Mouse (Mus musculus) MEL (cell line): ENCODE data around the gene Pus3. TPM values are rescaled to one million over a fixed set of nuclear protein-coding genes. Genes with fewer than 3 reads are reported as not detected.

Experiments
- DNase-seq: peaks from one replicate; pipeline ENCODE4 v3.0.0; 2011; ENCODE audit warnings: low read depth, low spot score
- H3K27ac ChIP-seq: 2 replicates; pipeline ENCODE4 v1.5.1; 2012; ENCODE audit warnings: low read depth, mild to moderate bottlenecking, control low read depth, low read length, moderate library complexity; ENCODE audit not compliant: control insufficient read depth
- H3K27me3 ChIP-seq, 2 experiments: fragments of 150-350 bp in 1 of 2; sonication (generic) in 1 of 2; 2 replicates each; pipeline ENCODE4 v1.6.1; 2012; ENCODE audit warnings: low read length in 2 of 2, mild to moderate bottlenecking in 2 of 2, improper control_type of control experiment in 1 of 2, moderate library complexity in 1 of 2; ENCODE audit not compliant: insufficient read depth in 2 of 2, control insufficient read depth in 1 of 2
- H3K36me3 ChIP-seq, 2 experiments: 2 replicates each; pipeline ENCODE4 v1.6.1; 2012 to 2014; ENCODE audit warnings: low read length in 2 of 2, improper control_type of control experiment in 1 of 2, inconsistent platforms in 1 of 2, mild to moderate bottlenecking in 1 of 2; ENCODE audit not compliant: insufficient read depth in 2 of 2, control insufficient read depth in 1 of 2
- H3K4me1 ChIP-seq, 2 experiments: fragments of 150-350 bp in 1 of 2; sonication (generic) in 1 of 2; 2 replicates each; pipeline ENCODE4 v1.6.1; 2012; ENCODE audit warnings: low read length in 2 of 2, improper control_type of control experiment in 1 of 2, mild to moderate bottlenecking in 1 of 2; ENCODE audit not compliant: insufficient read depth in 2 of 2, control insufficient read depth in 1 of 2
- H3K4me3 ChIP-seq, 2 experiments: fragments of 150-350 bp in 1 of 2; sonication (generic) in 1 of 2; 2 replicates each; pipeline ENCODE4 v1.5.1; 2012; ENCODE audit warnings: low read depth in 2 of 2, low read length in 2 of 2, mild to moderate bottlenecking in 2 of 2, moderate library complexity in 2 of 2, control low read depth in 1 of 2, improper control_type of control experiment in 1 of 2; ENCODE audit not compliant: control insufficient read depth in 1 of 2, insufficient read depth in 1 of 2
- H3K79me2 ChIP-seq: 2 replicates; pipeline ENCODE4 v1.6.1; 2012; ENCODE audit warnings: mild to moderate bottlenecking, low read length, moderate library complexity; ENCODE audit not compliant: control insufficient read depth, poor library complexity, insufficient read depth
- H3K9ac ChIP-seq: 2 replicates; pipeline ENCODE4 v1.6.1; 2012; ENCODE audit warnings: low read depth, mild to moderate bottlenecking, control low read depth, low read length, moderate library complexity; ENCODE audit not compliant: control insufficient read depth, poor library complexity, severe bottlenecking
- H3K9me3 ChIP-seq: fragments of 150-350 bp; sonication (generic); replicated peaks from 2 replicates; pipeline ENCODE4 v1.6.1; 2012; ENCODE audit warnings: mild to moderate bottlenecking, low read length, improper control_type of control experiment, moderate library complexity; ENCODE audit not compliant: insufficient read depth
- BHLHE40 ChIP-seq: IDR thresholded peaks from 2 replicates; pipeline ENCODE4 v1.6.1; 2012; ENCODE audit warnings: low read depth, mild to moderate bottlenecking, inconsistent platforms, low read length, improper control_type of control experiment, borderline replicate concordance
- CHD1 ChIP-seq: IDR thresholded peaks from 2 replicates; pipeline ENCODE4 v1.6.1; 2012; ENCODE audit warnings: low read depth, mild to moderate bottlenecking, inconsistent platforms, low read length, improper control_type of control experiment
- CTCF ChIP-seq, 3 experiments: IDR thresholded peaks in 2 of 3; conservative IDR thresholded peaks in 1 of 3; 2 replicates each; pipeline ENCODE4 v1.5.1; 2011 to 2012; ENCODE audit warnings: low read length in 3 of 3, low read depth in 2 of 3, mild to moderate bottlenecking in 2 of 3, improper control_type of control experiment in 1 of 3, inconsistent platforms in 1 of 3, mixed read lengths in 1 of 3, moderate library complexity in 1 of 3; ENCODE audit not compliant: control insufficient read depth in 1 of 3, insufficient read depth in 1 of 3, poor library complexity in 1 of 3, severe bottlenecking in 1 of 3
- E2F4 ChIP-seq: IDR thresholded peaks from 2 replicates; pipeline ENCODE4 v1.6.1; 2011; ENCODE audit warnings: low read depth, low read length, improper control_type of control experiment, borderline replicate concordance
- ELF1 ChIP-seq: IDR thresholded peaks from 2 replicates; pipeline ENCODE4 v1.6.1; 2014; ENCODE audit warnings: low read depth, mild to moderate bottlenecking, inconsistent platforms, low read length, improper control_type of control experiment, moderate library complexity
- ETS1 ChIP-seq: IDR thresholded peaks from 2 replicates; pipeline ENCODE4 v1.6.1; 2012; ENCODE audit warnings: low read depth, mild to moderate bottlenecking, inconsistent platforms, low read length, improper control_type of control experiment, moderate library complexity
- KAT2A ChIP-seq: conservative IDR thresholded peaks from 2 replicates; pipeline ENCODE4 v1.6.1; 2012; ENCODE audit warnings: low read depth, low read length, improper control_type of control experiment, inconsistent platforms
- MAX ChIP-seq: IDR thresholded peaks from 2 replicates; pipeline ENCODE4 v1.6.1; 2011; ENCODE audit warnings: low read length, improper control_type of control experiment
- MYB ChIP-seq: IDR thresholded peaks from 2 replicates; pipeline ENCODE4 v1.6.1; 2011; ENCODE audit warnings: mild to moderate bottlenecking, low read depth, low read length, improper control_type of control experiment
- NELFE ChIP-seq: IDR thresholded peaks from 2 replicates; pipeline ENCODE4 v1.6.1; 2011; ENCODE audit warnings: low read depth, low read length, improper control_type of control experiment
- NRF1 ChIP-seq: IDR thresholded peaks from 2 replicates; pipeline ENCODE4 v1.6.1; 2014; ENCODE audit warnings: low read depth, mild to moderate bottlenecking, inconsistent platforms, low read length, improper control_type of control experiment, moderate library complexity; ENCODE audit not compliant: poor library complexity, insufficient read depth, severe bottlenecking
- POLR2AphosphoS2 ChIP-seq: IDR thresholded peaks from 2 replicates; pipeline ENCODE4 v1.6.1; 2011; ENCODE audit warnings: low read length, improper control_type of control experiment
- RCOR1 ChIP-seq: IDR thresholded peaks from 2 replicates; pipeline ENCODE4 v1.6.1; 2012; ENCODE audit warnings: low read depth, mild to moderate bottlenecking, inconsistent platforms, low read length, improper control_type of control experiment
- TAL1 ChIP-seq: IDR thresholded peaks from 2 replicates; pipeline ENCODE4 v1.6.1; 2012; ENCODE audit warnings: mild to moderate bottlenecking, inconsistent platforms, low read length, moderate library complexity, mixed read lengths
- TCF12 ChIP-seq: IDR thresholded peaks from 2 replicates; pipeline ENCODE4 v1.6.1; 2014; ENCODE audit warnings: low read depth, mild to moderate bottlenecking, inconsistent platforms, low read length, improper control_type of control experiment, moderate library complexity
- USF2 ChIP-seq, 2 experiments: IDR thresholded peaks; 2 replicates each; pipeline ENCODE4 v1.6.1; 2011 to 2012; ENCODE audit warnings: improper control_type of control experiment in 2 of 2, low read length in 2 of 2, borderline replicate concordance in 1 of 2, inconsistent platforms in 1 of 2, low read depth in 1 of 2, mild to moderate bottlenecking in 1 of 2; ENCODE audit not compliant: insufficient read depth in 1 of 2
- ZC3H11A ChIP-seq: IDR thresholded peaks from 2 replicates; pipeline ENCODE4 v1.6.1; 2012; ENCODE audit warnings: low read depth, mild to moderate bottlenecking, inconsistent platforms, low read length, improper control_type of control experiment
- polyA plus RNA-seq, 2 experiments: library from polyadenylated mRNA; stranded (reverse) in 1 of 2; unstranded in 1 of 2; fragments of >175 nt in 1 of 2; fragments of >200 nt in 1 of 2; gene quantifications; 2 replicates each; pipeline versions ENCODE4 v1.2.1 to v1.2.4; 2012; ENCODE audit warnings: low replicate concordance in 2 of 2, low read depth in 1 of 2; ENCODE audit not compliant: insufficient read length in 2 of 2, insufficient read depth in 1 of 2, missing spikeins in 1 of 2
- total RNA-seq: library from RNA; depleted of rRNA; stranded (reverse); fragments of 300-350 nt; gene quantifications from 2 replicates; pipeline ENCODE4 v1.2.3, GENCODE M21; 2012

Pus3 gene
- total and polyA plus RNA-seq, 3 experiments: 15.8 to 23.8 TPM; not detected in 1

DNA sequence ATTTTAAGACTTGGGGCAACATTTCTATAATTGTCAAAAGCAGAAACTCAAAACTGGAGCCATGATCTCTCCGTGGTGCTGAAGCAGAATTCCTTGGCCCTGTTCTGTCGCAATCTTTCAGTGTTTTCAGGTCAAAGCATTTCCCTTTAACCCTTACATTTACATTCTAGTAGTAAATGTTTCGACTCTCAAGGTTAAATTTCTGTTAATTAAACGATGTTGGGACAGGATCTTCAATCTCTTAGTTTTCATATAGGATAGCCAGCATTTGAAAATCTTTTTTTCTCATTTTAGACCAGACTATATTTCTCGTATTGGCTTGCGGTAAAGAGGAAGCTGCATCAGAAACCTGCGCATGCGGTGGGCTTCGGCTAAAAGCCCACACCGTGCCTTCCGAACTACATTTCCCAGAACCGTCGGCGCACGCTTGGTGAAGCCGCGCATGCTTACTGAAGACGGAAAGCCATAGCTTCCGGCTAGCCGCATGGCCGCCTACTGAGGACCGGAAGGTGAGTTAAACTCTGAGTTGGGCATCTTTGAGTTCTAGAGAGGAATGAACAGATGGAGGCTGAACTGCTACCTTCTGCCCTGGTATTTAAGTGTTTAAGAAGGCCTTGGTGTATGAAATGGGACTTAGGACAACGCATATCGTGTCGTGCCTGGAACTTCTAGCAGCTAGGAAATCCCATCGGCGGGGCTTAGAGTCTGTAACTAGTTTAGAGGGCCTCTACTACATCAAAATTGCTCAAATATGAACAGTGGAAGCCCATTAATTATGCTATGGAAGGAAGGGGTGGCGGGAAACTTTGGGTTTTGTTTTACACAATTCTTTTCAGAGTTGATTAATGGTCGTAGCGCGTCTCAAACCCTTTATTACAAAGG, 855 bp downstream of the Pus3 start (continued):
- TF ChIP-seq ELF1 (peak; percentile 93), E2F4 (no peak), TCF12 (peak; percentile 76), CTCF (IDR thresholded peaks at IDR 0.05 in 2 of 3, conservative IDR thresholded peaks at IDR 0.05 in 1 of 3; ENCODE audit: control insufficient read depth in 1 of 3, insufficient read depth in 1 of 3, low read depth in 2 of 3, low read length in 3 of 3, poor library complexity in 1 of 3, severe bottlenecking in 1 of 3) (no peak)
- TF ChIP-seq, all 39 proteins: peak for 17

GRCm38 (mm10) chr9:35561076-35561475, 2.7 kb downstream of the Pus3 start:
- DNase-seq: no peak
- Histone ChIP-seq H3K4me3 (no peak overlapping the region), H3K9ac (no peak overlapping the region)
- no peak for TF ChIP-seq NELFE
- no peak for TF ChIP-seq ZC3H11A
- TF ChIP-seq KAT2A: no peak
- no peak for TF ChIP-seq NRF1
- TF ChIP-seq USF2 (IDR thresholded peaks at IDR 0.05; ENCODE audit: borderline replicate concordance in 1 of 2, insufficient read depth in 1 of 2, low read depth in 1 of 2, low read length in 2 of 2): no peak
- no peak for TF ChIP-seq TAL1
- TF ChIP-seq CHD1: no peak
- TF ChIP-seq MYB: no peak
- no peak for TF ChIP-seq BHLHE40
- TF ChIP-seq TCF12: no peak
- TF ChIP-seq MAX: no peak
- TF ChIP-seq POLR2AphosphoS2: no peak
- TF ChIP-seq, all 39 proteins: peak for 0
- Histone ChIP-seq H3K79me2 (peaks cover 22% of the 10 kb centered on the region), H3K27ac (no peak overlapping the region), H3K4me1 (peaks cover 0 to 11% of the 10 kb centered on the region in 2 experiments; a peak in 3 of 4 replicates), H3K36me3 (peaks cover 12 to 36% of the 10 kb centered on the region in 2 experiments), H3K27me3 (no peaks in the 10 kb centered on the region), H3K9me3 (no peaks in the 10 kb centered on the region)

DNA sequence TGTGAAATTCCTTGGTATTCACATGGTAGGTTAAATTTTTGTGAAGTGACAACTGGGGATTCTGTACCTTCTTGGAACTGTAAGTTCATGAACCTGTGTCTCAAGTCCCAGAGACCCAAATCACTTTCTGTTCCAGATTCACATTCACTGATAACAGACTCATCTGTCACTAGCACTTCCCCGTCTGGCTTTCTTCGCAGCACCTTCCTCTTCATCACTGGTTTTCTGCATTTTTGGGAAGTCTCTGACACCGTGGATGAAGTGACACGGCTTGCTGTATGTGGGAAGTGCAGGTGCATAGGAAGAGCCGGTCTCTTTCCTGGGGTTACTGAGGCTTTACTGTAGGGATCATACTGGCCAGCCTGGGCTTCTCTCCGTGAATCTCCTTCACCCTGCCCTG, 3.2 kb downstream of the Pus3 start:
- Histone ChIP-seq H3K79me2 (peaks cover 22% of the 10 kb centered on the region), H3K4me3 (no peak overlapping the region), H3K4me1 (peaks cover 0 to 11% of the 10 kb centered on the region in 2 experiments; a peak in 3 of 4 replicates), H3K9me3 (no peaks in the 10 kb centered on the region), H3K27me3 (no peaks in the 10 kb centered on the region), H3K27ac (no peak overlapping the region), H3K9ac (no peak overlapping the region), H3K36me3 (peaks cover 13 to 37% of the 10 kb centered on the region in 2 experiments)
- no peak for DNase-seq
- TF ChIP-seq ETS1: no peak
- peak; percentile 79 for TF ChIP-seq RCOR1
